Mouse (Mus musculus) G1E-ER4 (cell line): ENCODE measurements at regions not wholly inside any gene's neighbourhood (a gene's known extent, or its start where the extent isn't known, plus 50 kb on each side); places are given as distances from the start of the nearest gene placed in this dataset.

Experiments
- GATA1 ChIP-seq: IDR thresholded peaks from one replicate; pipeline ENCODE4 v1.8.0; 2012; ENCODE audit warnings: low read length, inconsistent platforms

- peak; percentile 86 for TF ChIP-seq GATA1
These were observed 55.9 kb upstream of the Inpp4b start for GRCm38 (mm10) chr8:81286280-81287034.

GRCm38 (mm10) chr8:81260089-81260488 is 82.3 kb upstream of the Inpp4b start:
- TF ChIP-seq GATA1 = no peak

DNA sequence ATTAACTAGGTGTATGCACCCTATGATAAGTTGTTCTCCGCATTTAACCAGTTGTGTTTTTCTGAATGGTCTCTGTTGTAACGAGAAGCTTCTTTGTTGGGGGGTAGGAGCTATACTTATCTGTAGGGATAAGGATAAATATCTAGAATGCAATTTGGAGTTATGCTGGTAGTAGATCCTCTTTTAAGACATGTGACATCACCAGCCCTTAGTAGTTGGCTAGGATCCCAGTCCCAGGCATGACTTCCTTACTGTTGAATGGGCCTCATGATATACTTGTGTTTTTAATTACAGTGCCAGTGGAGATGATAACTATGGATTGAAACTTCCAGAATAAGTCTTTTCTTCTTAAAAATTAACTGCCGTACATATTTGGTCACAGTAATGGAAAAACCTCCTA is 118.5 kb upstream of the Inpp4b start:
- no peak for TF ChIP-seq GATA1

DNA sequence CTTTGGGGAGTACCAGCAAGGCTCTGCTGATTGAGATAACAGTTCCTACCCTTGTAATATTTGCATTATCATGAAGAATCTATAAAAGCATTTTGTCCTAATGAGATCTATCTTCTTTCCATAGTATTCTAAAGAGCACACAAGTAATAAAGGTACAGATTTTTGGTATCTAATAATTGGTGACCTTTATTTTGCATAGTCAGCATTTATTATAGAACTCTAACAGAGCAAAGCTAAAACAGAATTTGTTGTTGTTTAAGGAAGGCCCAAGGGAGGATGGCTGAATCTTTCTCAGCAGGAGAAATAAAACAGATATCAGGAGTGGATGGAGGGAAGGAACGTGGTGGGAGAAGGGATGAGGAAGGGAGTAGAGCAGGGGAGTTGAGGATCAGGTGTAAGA is 160.8 kb upstream of the Usp38 start:
- no peak for TF ChIP-seq GATA1

GRCm38 (mm10) chr8:81147239-81147638 is 132.5 kb upstream of the Usp38 start:
- TF ChIP-seq GATA1 = no peak

DNA sequence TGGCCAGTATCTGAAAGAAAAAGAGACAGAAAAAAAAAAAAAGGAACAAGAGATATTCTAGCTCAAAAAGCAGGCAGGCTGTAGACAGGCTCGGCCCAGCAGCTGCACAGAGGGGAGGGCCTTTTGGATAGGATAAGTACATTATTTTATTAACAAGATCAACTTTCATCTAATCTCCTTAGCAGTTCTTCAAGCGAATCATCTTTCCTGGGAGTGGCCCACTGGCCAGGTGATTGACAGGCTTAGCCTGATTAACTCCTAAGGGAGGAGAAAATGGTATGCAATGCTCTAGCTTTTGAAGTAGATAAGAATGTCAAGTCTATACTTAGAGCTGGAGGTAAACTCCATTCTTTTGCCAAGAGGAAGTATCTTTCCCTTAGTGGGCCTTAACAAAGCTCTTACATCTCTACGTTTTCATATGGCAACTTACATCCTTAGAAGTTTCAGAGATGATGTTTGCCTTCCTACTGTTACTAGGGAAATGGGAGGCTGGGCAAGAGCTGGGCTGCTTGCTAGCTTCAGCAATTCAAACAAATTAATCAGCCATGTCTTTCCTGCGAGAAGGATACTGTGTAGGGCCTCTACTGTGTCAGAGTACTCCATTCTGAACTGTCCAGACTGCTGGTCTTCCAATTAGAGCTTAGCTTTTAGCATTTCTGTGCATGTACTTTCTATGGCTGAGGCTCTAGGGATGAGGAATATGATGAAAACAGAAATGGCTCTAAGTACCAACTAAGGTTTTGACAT is 92.2 kb upstream of the Usp38 start:
- no peak for TF ChIP-seq GATA1

DNA sequence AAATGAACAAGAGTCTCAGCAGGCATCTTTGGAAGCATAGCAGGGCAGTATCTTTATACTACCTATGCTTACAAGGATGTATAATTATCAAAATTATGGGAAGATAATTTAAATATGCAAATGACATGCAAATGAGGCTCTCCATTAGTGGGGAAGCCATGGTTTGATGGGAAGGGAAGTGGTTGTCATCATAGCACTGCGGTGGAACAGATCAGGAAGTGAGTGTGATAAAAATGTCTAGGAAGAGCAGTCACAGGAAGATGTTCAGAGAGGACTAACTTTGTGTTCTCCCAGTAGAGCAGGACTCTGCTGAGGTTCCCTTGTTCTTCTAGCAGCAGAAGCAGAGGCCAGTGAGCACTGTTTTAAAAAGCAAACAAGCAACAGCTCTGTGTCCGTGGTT is 84.2 kb upstream of the Usp38 start:
- TF ChIP-seq GATA1 = no peak

DNA sequence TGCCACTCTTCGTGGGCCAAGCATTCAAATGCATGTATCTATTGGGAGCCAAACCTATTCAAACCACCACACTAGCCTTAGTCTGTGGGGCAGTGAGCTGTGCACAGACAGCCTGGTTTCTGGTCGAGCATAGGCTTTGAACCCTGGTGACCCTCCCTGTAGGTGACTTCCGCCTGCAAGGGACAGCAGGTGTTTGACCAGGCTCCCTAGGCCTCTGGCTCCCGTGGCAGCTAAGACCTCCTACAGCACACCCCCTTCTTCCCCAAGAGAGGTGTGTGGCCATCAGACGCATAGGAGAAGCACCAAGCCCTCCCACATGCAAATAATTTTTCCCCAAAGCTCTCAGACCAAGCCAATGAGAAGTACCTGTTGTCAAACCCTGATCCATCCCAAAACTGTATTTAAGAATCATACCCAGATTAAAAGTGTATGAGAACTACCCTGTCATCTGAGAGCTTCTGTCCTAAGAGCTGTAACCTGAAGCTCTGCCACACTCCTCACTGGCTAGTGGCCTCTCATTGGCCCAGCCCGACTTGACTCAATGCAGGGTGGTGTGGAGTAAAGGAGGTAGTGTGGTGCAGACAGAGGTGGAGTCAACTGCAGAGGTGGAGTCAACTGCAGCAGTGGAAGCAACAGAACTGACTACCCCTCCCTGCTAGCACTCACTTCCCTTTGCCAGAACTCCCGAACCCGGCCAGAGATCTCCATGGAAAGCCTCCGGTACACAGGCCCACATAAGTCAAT is 82.5 kb upstream of the Usp38 start:
- TF ChIP-seq GATA1 = no peak

GRCm38 (mm10) chr8:81095237-81095636 is 80.5 kb upstream of the Usp38 start:
- no peak for TF ChIP-seq GATA1

DNA sequence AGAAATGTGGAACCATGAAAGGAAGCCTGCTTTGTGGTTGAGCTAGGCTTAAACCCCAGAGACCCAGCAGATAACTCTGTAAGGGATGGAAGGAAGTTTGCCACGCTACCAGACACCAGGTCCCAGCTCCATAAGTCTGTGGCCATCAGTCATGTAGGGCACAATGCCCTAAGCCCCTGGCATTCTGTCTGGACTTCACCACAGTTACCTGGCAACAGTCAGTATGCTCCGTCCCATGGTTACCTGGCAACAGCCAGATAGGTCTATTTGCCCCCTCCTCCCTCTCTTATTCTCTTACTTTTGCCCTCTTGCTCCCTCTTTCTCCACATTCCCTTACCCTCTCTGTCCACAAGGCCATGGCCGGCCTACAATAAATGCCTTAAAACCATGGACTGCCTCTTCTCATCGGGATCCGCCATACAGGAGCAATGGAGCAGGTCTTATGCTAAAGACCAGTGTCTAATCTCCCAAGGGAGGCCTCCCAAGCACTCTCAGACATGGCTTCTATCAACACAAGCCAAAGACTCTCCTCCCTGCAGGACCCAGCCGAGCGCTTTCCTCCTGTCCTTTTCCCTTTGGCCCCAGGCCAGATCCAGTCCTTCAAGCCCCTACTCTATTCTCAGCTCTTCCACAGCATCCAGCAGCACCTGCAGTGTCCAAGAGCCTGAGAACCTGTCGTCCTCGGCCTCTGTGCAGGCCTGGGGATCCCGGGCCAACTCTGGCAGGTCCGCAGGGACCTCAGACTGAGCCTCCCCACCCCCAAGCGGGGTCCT is 66.3 kb upstream of the Usp38 start:
- TF ChIP-seq GATA1 = no peak

DNA sequence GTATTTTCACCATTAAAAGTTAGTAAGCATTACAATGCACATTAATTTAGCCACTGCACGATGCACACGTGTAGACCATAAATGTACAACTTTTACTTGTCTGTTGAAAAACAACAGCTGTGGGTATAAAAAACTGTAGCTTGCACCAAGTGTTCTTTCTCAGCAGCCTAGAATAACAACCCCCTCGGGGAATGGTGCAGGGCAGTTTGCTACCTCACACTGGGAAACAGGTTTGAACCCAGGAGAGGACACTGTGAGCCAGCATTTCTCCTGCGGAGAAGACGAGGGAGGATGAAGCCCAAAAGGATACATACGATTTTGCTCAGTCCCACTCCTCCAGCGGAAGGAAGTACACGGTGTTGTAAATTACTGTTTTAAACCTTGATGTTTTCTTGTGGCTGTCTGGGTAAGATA is 65.2 kb upstream of the Usp38 start:
- no peak for TF ChIP-seq GATA1

- TF ChIP-seq GATA1 = no peak
These were observed 54.5 kb upstream of the Usp38 start for GRCm38 (mm10) chr8:81069080-81069840.

DNA sequence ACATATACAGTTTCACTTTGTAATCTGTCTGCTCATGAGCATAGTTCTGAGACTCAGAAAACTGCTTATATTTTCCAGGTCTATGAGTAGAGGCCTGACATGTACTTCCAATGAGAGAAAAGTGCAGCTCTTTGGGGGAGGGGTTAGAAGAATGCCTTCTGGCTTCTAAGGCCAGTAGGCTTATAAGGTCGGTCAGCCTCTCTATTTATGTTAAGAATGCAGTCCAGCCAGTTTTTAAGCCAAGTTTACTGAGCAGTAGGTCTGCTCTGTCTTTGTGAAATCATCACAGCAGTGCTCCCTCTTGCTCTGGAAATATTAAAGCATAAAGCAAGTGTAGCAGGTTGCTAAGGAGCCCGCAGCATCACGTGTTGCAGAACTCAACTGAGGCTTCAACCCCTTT is 53.8 kb upstream of the Usp38 start:
- TF ChIP-seq GATA1 = no peak

GRCm38 (mm10) chr8:81066765-81067164 is 52.0 kb upstream of the Usp38 start:
- TF ChIP-seq GATA1 = no peak
